Mouse (Mus musculus) ES-CJ7 (cell line): ENCODE data around the gene Anapc11.

Experiments
- DNase-seq: peaks from one replicate; pipeline ENCODE4 v3.0.0; 2011; ENCODE audit warnings: low read depth, low spot score

The Anapc11 gene

GRCm38 (mm10) chr11:120627468-120628300 lies 29.5 kb downstream of the Anapc11 start:
- DNase-seq: no peak

GRCm38 (mm10) chr11:120628601-120629340 lies 30.6 kb downstream of the Anapc11 start:
- DNase-seq: no peak

- no peak for DNase-seq
Observed at GRCm38 (mm10) chr11:120629341-120629730, 31.1 kb downstream of the Anapc11 start.

- no peak for DNase-seq
Observed at GRCm38 (mm10) chr11:120629911-120630310, 31.7 kb downstream of the Anapc11 start.

GRCm38 (mm10) chr11:120630401-120630871 lies 32.2 kb downstream of the Anapc11 start:
- no peak for DNase-seq

- DNase-seq: no peak
Observed at GRCm38 (mm10) chr11:120630881-120631725, 32.9 kb downstream of the Anapc11 start.

GRCm38 (mm10) chr11:120631726-120632448 lies 33.7 kb downstream of the Anapc11 start:
- DNase-seq: no peak

- peak; percentile 72 for DNase-seq
Observed at GRCm38 (mm10) chr11:120632559-120633519, 34.6 kb downstream of the Anapc11 start.

GRCm38 (mm10) chr11:120633520-120634343 lies 35.5 kb downstream of the Anapc11 start, which contains the start of gene Mafg:
Gene Mafg (minus strand): TSS chr11:120633600.
- DNase-seq: peak; percentile 97

GRCm38 (mm10) chr11:120634810-120635209 lies 36.6 kb downstream of the Anapc11 start:
- DNase-seq: no peak

GRCm38 (mm10) chr11:120641255-120641654 lies 43.0 kb downstream of the Anapc11 start:
- DNase-seq: no peak

GRCm38 (mm10) chr11:120641869-120642268 lies 43.6 kb downstream of the Anapc11 start:
- DNase-seq: no peak

- DNase-seq: no peak
Observed at GRCm38 (mm10) chr11:120642939-120643600, 44.8 kb downstream of the Anapc11 start.

GRCm38 (mm10) chr11:120643601-120643987 lies 45.4 kb downstream of the Anapc11 start, which contains the start of gene Pycr1:
Gene Pycr1 (minus strand): TSS chr11:120643769.
- peak; percentile 97 for DNase-seq

GRCm38 (mm10) chr11:120647047-120647830 lies 49.0 kb downstream of the Anapc11 start:
- DNase-seq: no peak

GRCm38 (mm10) chr11:120648001-120648476 lies 49.8 kb downstream of the Anapc11 start, which contains the start of gene Myadml2:
Gene Myadml2 (minus strand): TSS chr11:120648158.
- peak; percentile 90 for DNase-seq

GRCm38 (mm10) chr11:120651872-120652271 lies 53.7 kb downstream of the Anapc11 start:
- peak; percentile 85 for DNase-seq
